Mouse (Mus musculus) embryo, embryonic 10 days (tissue): Measurements from ENCODE around the gene Cpe.
A peak's percentile ranks its signal among the peaks of the same experiment; 100 is the strongest.

Source experiments
- DNase-seq: peaks from one replicate; pipeline ENCODE4 v3.0.0-alpha.2; 2015; ENCODE audit warnings: low spot score

Gene Cpe

GRCm38 (mm10) chr8:64548054-64548850 lies 144.6 kb downstream of the Cpe start:
- DNase-seq, result peak; percentile 73

GRCm38 (mm10) chr8:64543441-64543840 lies 149.4 kb downstream of the Cpe start:
- no peak for DNase-seq
